Mouse (Mus musculus) urinary bladder, adult 18-20 months (tissue): ENCODE measurements around the gene Add3.

Experiments used
- DNase-seq, 2 experiments: peaks; one replicate each; pipeline ENCODE4 v3.0.0; 2022; ENCODE audit warnings: low spot score in 2 of 2, mixed read lengths in 2 of 2

Gene Add3

DNA sequence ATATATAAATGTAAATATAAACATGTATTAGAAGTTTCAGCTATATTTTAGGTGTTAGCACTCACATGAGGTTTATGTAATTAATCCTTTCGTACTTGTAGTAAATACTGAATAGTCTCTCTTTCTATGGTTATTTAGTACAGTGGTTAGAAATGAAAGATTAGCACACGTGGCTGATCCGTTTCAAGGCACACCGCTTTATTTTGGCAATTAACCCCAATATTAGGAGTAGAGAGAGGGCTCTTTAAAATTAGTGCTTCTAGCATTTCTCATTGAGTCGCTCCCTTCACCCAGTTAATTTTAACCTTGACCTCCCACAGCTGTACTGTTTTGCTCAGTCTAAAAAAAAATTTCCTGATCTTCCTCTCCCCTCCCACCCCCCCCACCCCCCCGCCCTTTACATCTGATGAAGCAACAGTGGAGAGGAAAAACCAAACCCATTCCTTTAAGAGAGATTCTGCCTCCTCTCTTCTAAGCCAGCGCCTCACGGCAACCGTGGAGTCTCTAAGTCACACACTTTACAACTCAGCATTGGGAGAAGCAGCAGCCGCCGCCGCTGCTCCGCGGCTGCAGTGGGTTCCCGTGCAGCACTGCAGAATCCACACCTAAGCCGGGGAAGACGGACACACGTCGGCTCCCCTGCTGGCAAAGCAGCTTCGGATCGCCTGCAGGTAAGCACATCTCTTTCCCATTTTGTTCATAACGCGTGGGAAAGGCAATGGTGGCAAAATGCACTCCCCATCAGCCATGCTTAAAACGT, at the start of gene Add3:
Gene Add3 (plus strand): TSS at position 400 of the 760 bp plus-strand sequence.
- DNase-seq = peak; percentile 49 to 50

DNA sequence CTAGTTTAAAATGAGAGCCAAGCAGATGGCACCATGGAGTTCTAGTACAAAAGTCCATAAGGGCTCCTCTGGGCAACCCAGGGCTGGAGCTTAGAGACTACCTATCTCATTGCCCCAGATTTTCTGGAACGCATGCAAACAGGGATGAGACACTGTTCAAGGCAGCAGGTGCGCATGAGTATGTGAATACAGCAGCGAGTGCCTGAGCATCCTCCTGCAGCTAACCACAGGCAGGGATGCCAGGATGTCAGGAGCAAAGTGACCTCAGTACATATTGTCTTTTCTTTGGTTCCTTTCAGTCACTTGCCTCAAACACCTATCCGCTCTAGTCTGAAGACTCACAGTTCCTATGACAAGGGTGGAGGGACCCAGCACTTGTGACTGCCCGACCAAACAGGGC, 49.6 kb upstream of the Add3 start:
- DNase-seq = no peak

DNA sequence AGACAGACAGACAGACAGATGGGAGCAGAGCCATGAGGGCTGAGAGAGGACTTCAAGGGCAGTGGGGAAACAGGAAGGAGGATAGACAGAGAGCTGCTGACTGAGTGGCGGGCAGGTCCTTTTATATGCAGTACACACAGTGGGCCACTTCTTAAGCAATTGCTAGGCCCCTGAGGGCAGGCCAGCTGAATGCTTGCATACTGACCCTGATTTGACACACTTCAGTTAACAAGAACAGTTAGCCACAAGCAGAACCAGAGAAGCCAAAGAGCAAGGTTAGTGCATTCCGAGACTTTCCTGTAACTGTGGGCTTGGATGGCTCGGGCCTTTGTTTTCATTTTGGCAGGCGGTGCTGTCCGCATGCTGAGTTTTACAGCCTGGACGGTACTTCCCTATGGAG, 48.0 kb upstream of the Add3 start:
- no peak for DNase-seq

DNA sequence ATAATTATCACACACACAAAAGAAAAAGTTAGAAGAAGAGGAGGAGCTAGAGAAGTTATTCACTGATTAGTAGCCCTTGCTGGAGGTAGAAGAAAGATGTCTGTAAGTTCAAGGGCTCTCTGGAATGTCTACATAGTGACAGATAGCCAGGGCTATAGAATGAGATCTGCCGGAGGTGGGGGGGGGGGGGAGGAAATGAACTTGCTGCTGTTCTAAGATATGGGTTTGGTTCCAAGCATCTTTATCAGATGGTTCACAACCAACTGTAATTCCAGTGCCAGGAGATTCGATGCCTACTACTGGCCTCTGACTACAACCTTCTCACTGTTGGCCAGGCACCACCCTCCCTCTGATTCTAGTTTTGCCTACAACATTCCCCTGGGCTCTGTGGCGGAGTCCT, 46.9 kb upstream of the Add3 start:
- DNase-seq = no peak

DNA sequence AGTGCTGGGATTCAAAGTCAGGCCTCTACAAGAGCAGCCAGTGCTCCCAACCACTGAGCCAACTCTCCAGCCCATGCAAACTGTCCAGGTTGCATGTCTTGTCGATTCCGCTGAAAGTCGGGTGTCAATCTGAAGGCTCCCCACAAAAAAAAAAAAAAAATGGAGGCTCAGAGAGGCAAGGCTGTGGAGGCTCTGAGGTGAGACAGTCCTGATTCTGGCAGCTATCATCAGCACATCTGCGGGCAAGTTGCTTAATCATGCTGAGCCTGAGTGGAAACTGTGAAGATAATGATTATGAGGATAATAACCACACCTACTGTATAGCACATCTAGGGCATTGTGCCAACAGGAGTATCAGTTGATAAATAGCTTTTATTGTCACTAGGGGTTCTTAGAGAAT, 45.6 kb upstream of the Add3 start:
- DNase-seq = no peak

DNA sequence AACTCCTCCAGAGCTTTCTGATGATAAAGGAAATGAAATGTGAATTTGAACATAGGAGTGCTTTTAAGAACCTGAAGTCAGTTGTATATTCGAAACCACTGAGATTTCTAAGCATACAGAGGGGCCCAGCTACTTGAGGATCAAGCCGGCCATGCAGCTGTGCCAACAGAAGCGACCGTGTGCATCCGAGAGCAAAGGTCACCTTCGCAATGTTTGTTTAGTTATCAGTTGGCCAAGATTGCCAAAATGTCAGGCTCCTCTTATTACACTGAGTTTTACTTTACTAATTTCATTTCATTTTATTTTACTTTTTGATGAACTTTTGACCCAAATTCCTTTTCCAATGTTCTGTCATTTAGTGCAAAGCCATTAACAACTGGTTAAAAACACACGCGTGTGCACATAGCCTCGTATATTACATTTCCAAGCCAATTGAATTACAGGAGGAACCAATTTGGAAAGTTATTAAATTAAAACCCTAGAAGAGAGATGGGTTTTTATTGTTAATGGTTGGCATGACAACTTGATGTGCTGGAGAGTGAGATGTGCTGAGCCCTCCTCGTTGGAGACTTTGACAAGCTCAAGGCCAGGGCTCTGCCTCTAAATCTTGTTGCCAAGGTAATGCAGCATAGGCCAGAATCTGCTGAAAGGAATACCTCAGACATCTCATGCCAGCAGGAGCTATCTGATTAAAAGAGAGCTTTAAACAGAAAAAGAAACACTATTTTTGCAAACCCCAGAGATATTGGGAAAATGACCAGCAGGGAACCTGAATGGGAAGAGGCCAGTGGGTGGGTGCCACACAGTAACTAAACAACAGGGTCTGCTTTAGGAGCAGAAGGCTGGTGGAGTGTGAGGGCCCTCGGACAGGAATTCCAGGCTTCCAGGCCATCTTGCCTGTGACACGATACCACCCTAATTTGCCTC, 38.6 kb upstream of the Add3 start:
- DNase-seq = no peak

DNA sequence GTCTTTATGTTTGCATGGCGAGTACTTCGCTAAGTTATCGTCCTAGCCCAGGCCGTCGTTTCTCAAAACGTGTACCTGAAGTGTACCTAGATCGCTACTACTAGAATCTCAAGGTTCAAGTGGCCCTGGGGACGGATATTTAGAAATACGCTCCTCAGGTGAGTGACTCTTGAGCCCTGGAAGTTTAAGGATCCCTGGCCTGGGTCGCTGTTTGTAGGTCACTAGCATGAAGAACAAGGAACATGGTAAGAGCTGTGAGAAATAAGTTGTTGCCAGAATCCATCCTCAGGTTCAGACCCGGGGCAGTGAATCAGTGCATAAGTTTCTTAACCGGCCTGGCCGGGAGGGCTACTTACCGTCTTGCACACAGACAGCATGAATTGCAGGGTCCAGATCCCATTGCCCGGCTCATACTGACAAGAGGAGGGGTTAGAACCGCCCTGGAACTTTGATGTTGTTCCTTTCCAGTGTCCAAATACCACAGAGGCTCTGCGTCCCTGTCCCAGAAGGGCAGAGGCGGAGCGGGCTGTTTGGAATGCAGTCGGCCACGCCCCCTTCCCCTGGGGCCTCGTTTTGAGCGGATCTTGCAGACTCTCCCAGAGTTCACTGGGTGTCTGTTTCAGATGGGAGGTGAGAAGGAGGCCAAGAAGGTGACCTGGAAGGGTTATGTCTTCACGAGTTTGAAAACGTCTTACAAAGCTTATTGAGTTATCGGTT, 34.7 kb upstream of the Add3 start:
- peak; percentile 56 to 71 for DNase-seq

DNA sequence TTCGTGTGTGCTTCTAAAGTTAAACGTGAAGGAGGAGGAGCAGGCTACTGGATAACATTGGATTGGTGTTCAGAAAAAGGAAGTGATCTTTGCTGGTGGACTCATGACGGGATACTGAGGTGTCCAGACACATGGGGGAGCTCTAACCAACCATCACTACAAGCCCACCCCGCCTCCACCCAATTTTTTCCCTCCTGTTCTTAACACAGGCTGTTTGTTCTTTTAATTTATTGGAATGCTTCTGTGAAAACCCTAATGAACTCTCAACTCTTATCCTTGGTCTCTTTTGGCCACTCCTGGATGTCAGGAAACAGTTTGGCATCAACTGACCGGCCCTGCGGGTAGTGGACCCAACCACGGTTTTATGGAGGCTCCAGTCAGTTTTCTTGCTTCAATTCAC, 33.3 kb upstream of the Add3 start:
- no peak for DNase-seq

DNA sequence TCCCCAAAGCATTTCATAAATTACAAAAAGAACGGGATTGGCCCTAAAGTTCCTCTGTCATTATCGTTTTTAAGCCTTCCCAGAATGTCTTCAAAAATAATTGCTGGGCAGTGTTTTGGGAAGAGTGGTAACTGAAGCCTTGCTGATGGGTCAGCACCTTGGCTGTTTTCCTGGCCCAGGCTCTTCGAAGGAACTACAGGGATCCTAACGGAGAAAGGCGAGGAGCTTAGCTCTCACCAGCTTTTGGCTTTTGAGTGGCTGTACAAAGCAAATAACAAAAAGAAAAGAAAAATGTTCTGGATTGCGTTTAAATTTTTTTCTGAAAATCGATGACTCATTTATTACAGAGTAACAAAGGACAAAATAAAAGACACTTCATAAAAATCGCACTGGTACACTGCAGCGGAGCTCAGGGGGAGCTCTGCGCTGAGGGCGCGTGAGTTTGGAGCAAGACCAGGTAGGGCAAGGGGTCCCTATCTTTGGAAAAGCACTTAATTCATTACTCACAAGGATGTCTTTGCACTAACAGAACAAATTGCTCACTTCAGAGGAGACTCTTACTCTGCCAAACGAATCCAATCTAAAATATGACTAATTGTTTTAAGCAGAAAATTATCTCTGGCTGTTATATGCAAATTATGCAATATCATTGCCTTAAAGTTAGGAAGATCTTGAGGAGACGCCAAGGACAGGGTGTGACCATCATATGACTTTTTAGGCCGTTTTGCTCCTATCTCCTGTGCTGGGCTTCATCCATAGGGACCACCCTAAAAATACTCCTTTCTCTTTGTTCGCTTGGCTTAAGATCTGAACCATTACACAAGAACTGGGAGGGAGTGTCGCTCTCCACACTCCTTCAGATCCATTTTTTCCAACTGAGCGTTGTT, 32.6 kb upstream of the Add3 start:
- DNase-seq = peak in 1 of 2 experiments; percentile 51

DNA sequence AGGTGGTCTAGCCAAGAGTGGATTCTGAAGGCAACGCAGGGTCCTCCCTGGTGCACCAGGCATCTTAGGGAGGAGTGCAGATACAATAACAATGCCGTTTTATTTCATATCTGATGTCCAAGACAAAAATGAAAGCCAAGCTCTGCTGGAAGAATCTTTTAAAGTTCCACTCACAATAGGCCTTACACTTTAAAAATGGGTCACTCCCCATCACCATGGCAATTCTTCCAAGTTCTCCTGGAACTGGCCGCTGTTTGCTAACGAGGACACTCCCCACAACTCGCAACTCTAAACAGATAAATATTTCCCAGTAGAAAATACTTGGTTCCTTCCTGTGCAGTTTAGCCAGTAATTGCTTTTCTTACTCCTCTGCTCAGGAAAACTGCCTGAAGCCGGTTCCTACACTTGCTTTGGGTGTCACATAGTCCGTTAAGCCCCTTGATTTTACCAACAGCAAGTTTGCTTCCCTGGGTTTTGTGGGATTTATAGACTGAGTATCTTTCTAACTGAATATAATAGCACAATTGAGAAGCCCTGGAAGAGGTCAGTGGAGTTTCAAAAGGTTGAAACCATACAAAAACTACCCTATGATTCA, 28.1 kb upstream of the Add3 start:
- DNase-seq = peak in 1 of 2 experiments; percentile 41

DNA sequence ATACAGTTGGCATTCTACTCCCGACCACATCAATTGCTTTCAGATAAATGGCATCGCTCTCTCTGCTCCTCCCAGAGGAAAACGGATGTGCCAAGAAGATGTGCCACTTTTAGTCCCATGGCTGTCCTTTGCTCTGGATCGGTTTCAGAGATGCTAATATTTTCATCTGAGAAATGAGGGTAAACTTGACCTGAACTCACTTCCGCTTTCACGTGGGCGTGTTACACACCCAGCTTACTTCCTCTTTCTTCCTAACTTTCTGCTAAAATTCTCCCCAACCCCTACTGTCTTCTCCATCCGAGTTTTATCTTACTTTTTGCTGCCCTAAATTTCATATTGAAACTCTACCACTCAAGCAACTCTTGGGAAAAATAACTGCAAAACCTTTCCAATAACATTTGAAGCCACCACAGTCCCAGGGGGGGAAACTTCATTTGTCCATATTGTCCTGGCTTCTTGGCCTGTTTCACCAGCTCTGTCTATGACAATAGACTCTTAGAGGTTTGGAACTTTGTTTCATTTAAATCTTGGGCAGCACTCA, 20.9 kb upstream of the Add3 start:
- DNase-seq = no peak

DNA sequence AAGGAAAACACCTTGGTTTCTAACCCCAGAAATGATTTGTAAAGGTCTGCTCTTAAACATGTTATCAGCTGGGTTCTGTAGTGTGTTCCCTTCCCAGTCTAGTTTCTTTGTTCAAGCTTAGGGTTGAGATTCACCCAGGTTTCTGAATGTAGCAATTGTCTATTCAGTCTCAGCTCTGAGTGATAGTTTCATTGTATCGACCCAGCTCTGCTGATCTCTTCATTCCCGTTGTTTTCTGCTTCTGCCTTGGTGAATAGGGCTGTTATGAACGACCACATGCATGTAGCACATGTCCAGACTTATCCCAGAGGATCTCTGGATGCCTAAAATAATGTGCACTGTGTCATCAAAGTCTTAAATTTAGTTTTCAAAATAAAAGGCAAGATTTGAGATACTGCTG, 19.8 kb upstream of the Add3 start:
- DNase-seq = no peak

DNA sequence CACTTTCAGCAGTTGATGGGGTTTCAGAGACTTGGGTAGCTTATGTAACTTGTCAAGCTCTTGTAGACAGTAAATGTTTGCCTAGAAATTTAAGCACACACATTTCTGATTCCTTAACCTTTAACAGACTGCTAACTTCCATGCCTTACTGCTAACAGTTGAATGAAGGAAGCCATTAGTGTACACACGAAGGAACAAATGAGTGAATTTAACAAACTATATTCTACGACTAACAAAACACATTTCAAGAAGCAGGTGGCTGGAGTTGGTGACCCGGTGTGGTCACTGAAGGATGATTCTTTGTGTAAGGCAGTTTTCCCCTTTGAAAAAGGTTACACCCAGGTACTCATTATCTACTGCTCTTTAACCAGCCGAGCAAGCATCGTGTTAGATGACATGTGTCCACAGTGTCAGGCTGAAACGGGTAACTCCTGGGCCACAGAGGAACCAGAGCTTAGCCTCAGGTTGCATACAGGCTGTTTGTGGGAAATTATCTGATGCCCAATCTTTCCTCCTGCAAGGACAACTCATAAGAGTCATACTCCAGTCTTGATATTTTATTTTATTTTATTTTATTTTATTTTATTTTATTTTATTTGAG, 17.5 kb upstream of the Add3 start:
- DNase-seq = no peak

DNA sequence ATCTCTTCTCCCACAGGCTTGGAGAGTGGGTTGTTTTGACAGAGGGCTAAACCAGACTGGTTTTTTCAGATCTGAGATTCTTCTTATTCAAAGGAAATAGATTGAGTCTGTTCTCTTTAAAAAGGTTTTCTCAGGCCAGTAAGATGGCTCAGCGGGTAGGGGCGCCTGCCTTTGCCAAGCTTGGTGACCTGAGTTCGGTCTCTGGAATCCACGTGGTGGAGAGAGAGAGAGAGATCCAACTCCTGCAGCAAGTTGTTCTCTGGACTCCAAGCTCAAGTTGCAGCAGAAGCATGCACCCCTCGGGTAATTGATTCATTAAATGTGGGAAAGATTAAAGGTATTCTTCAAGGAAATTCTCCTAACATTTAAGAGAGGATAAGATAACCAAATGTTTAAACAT, 16.9 kb upstream of the Add3 start:
- DNase-seq = no peak

DNA sequence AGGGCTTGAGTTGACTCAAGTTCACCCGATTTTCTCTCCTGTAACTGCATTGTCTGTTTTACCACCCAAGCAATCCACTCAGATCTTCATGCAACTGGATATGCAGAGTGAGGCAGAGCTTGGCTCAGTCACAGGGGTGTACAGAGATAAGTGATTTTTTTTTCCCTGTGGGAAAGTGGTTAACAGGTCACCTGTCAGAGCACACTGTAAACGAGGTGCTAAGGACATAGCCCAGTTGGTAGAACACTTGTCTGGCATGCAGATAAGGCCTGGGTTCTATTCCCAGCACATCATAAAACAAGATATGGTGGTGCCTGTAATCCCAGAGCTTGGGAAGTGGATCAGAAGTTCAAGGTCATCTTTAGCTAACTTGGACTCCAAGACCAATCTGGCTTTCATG, 14.6 kb upstream of the Add3 start:
- no peak for DNase-seq

DNA sequence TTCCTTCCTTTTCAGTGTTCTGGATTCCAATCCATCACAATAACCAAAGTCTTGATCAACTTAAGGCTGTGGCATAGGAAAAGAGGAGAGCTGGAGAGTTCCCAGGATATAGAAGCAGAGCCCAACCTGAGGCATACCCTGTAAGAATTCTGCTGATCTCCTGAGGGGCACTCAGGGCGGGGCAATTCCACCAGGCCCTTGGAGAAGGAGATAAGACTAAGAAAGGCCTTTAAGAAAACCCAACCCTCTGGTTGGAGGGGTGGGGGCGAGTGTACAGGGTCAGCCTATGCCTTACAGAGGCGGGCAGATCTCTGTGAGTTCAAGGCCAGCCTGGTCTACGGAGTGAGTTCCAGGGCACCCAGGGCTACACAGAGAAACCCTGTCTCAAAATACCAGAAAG, 13.7 kb upstream of the Add3 start:
- no peak for DNase-seq

DNA sequence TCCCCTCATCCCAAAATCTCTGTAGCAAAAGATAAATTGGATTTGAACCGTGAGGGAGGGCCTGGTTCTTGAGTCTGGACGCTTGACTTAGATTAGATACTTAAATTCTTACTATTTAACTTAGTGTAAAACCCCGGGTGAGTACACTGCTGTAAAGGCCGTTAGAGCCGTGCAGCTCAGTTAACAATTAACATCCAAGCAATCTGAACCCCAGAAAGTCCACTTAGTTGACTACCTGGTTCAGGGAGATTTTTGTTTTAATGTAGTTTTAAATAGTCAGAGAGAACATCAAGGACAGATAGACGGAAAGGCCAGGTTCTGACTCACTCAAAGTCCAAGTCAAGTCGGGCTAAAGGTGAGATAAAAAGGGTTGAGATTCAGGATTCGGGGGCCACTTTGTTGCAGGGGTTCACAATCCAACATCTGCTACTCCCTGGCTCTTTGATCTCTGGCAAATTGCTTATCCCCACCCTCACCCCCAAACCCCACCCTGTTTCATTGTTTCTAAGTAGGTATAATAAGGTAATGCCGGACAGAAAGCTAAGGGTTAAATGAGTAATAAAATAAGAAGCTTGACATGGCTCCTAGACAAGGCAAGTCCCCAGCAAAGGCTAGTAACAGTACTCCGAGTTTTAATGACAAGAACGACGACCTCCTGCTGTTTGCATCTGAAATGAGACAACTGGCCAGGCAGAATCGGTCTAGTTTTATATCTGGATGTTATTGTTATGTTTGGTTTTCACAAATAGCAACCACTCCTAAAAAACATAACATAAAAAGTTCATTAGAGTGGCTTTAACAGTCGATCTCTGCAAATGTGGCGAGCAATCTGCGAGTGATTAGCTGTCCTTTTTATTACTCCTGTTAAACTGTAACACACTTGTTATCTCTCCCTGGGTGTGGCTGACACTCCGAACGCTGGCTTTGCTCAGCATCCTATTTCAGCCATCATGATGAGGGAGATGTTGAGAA, 12.6 kb upstream of the Add3 start:
- peak in 1 of 2 experiments; percentile 39 for DNase-seq

DNA sequence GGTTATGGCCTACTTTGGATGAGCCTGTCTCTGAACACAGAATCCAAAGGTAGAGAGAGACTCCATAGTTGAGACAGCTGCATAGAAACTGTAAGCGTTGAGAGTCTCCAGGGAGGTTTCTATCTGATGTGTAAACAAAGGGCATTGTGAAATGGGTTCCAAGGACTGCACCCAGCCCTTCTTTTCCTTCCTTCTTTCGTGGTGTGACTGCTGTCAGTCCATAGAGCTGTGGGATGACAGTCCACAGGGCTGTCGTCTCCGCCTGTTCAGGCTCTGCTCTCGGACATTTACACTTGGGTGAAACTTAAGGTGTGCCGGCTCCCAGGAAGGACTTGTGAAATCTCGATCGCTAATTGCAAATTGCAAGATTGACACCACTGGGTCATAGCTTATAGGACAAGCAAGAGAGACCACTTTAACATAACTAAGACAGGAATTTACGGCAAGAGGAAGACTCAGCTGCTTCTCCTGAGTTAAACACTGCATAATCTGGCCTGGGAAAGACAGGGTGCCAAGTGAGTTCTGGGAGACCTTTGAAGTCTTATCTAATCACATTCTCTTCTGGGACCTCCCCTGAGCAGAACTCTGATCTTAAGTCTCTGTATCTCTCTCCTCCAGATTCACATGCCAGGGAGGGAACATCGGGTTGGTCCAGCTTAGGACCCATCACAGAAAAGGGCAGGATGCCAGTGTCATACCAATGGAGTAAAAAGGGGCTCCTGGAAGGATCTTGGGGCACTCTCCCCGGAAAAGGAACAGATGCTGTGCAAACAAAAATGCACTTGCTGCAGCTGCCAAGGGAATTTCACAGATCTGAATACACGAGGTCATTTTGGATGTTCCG, 11.5 kb upstream of the Add3 start:
- no peak for DNase-seq
